Mouse (Mus musculus) neural tube, embryonic 14.5 days (tissue): Measurements from ENCODE around the gene Apol11b. TPM values are rescaled to one million over a fixed set of nuclear protein-coding genes. Genes with fewer than 3 reads are reported as not detected.
"Not testable (repeated sequence)": the region's sequence is repeated elsewhere in the genome, so short reads cannot be mapped to it uniquely, and the experiment has no call there.

Source experiments
- ATAC-seq: fragments of 200-750 bp; cut with Nextera tagmentation; 2 replicates; pipeline ENCODE4 v1.8.0; 2017; ENCODE audit warnings: low read depth, mild to moderate bottlenecking, moderate TSS enrichment, moderate library complexity
- H3K27ac ChIP-seq: fragments of 300-500 bp; sonication (generic); 2 replicates; pipeline ENCODE4 v1.5.1; 2014; ENCODE audit warnings: low read depth, mild to moderate bottlenecking, control low read depth, low read length, moderate library complexity, mixed read lengths
- H3K27me3 ChIP-seq: fragments of 300-500 bp; sonication (generic); 2 replicates; pipeline ENCODE4 v1.6.1; 2014; ENCODE audit warnings: low read length; ENCODE audit not compliant: control insufficient read depth, insufficient read depth
- H3K36me3 ChIP-seq: fragments of 300-500 bp; sonication (generic); 2 replicates; pipeline ENCODE4 v1.6.1; 2014; ENCODE audit warnings: low read length, mixed read lengths; ENCODE audit not compliant: control insufficient read depth, insufficient read depth
- H3K4me1 ChIP-seq: fragments of 300-500 bp; sonication (generic); 2 replicates; pipeline ENCODE4 v1.6.1; 2014; ENCODE audit warnings: low read length; ENCODE audit not compliant: control insufficient read depth, insufficient read depth
- H3K4me2 ChIP-seq: fragments of 300-500 bp; sonication (generic); 2 replicates; pipeline ENCODE4 v1.6.1; 2014; ENCODE audit warnings: mild to moderate bottlenecking, low read depth, low read length, control low read depth
- H3K4me3 ChIP-seq: fragments of 300-500 bp; sonication (generic); 2 replicates; pipeline ENCODE4 v1.5.1; 2014; ENCODE audit warnings: low read depth, low read length, control low read depth, mixed read lengths
- H3K9ac ChIP-seq: fragments of 300-500 bp; sonication (generic); replicated peaks from 2 replicates; pipeline ENCODE4 v1.6.1; 2014; ENCODE audit warnings: low read depth, mild to moderate bottlenecking, control low read depth, low read length, mixed read lengths
- H3K9me3 ChIP-seq: fragments of 300-500 bp; sonication (generic); 2 replicates; pipeline ENCODE4 v1.6.1; 2016; ENCODE audit warnings: low read length; ENCODE audit not compliant: control insufficient read depth
- WGBS: fragments of 180-500 bp; shearing (Covaris S2); extraction: QIAGEN DNeasy Blood & Tissue Kit; methylation state at CpG from one replicate; pipeline ENCODE4 v1.1.7; 2014; 5-methylcytosine and 5-hydroxymethylcytosine counted together
- polyA plus RNA-seq: library from polyadenylated mRNA; unstranded; fragments of >200 nt; fragmentation: Nextera tagmentation; extraction: Ambion mirVana; gene quantifications from 2 replicates; pipeline ENCODE4 v1.2.1, GENCODE M21; 2014

Gene Apol11b
- polyA plus RNA-seq = not detected in 2 replicates

GRCm38 (mm10) chr15:77643176-77643575, at the start of gene Apol11b:
Gene Apol11b, minus strand, starts transcription at chr15:77643286.
- not testable (repeated sequence) for H3K4me1 ChIP-seq, H3K9me3 ChIP-seq, H3K27me3 ChIP-seq, H3K4me2 ChIP-seq, H3K4me3 ChIP-seq, H3K36me3 ChIP-seq, H3K9ac ChIP-seq, ATAC-seq, H3K27ac ChIP-seq
- 80% methylated on average over 2 of the region's 2 CpGs for WGBS

GRCm38 (mm10) chr15:77691532-77692311, 48.6 kb upstream of the Apol11b start:
- H3K27ac ChIP-seq, ATAC-seq, H3K27me3 ChIP-seq, H3K9ac ChIP-seq, H3K9me3 ChIP-seq, H3K36me3 ChIP-seq, H3K4me1 ChIP-seq: not testable (repeated sequence)
- Histone ChIP-seq H3K4me3 (peak overlapping the region; percentile 10; the same call in 1 of the 2 replicates), H3K4me2 (peak overlapping the region; percentile 39)
- WGBS = 7% methylated on average over 19 of the region's 20 CpGs

GRCm38 (mm10) chr15:77683944-77684343, 40.9 kb upstream of the Apol11b start:
- not testable (repeated sequence) for ATAC-seq, H3K27ac ChIP-seq, H3K9me3 ChIP-seq, H3K4me1 ChIP-seq, H3K36me3 ChIP-seq, H3K27me3 ChIP-seq, H3K4me3 ChIP-seq, H3K9ac ChIP-seq, H3K4me2 ChIP-seq
- WGBS = 12% methylated on average over 7 of the region's 11 CpGs

GRCm38 (mm10) chr15:77674081-77674480, 31.0 kb upstream of the Apol11b start:
- H3K4me1 ChIP-seq, H3K4me3 ChIP-seq, H3K4me2 ChIP-seq, ATAC-seq, H3K36me3 ChIP-seq, H3K27me3 ChIP-seq, H3K9me3 ChIP-seq, H3K27ac ChIP-seq, H3K9ac ChIP-seq: not testable (repeated sequence)
- 71% methylated on average over 1 of the region's 1 CpGs for WGBS

GRCm38 (mm10) chr15:77661841-77662240, 18.8 kb upstream of the Apol11b start:
- H3K9me3 ChIP-seq, H3K36me3 ChIP-seq, H3K4me2 ChIP-seq, H3K4me1 ChIP-seq, H3K9ac ChIP-seq, H3K4me3 ChIP-seq, ATAC-seq, H3K27ac ChIP-seq, H3K27me3 ChIP-seq: not testable (repeated sequence)
- WGBS = 25% methylated on average over 2 of the region's 2 CpGs

- not testable (repeated sequence) for H3K27me3 ChIP-seq, H3K9me3 ChIP-seq, H3K9ac ChIP-seq, H3K4me1 ChIP-seq, H3K4me2 ChIP-seq, ATAC-seq, H3K4me3 ChIP-seq, H3K27ac ChIP-seq, H3K36me3 ChIP-seq
- 79% methylated on average over 1 of the region's 1 CpGs for WGBS
Observed at GRCm38 (mm10) chr15:77659773-77660172, 16.7 kb upstream of the Apol11b start.

- not testable (repeated sequence) for H3K27ac ChIP-seq, ATAC-seq, H3K4me1 ChIP-seq, H3K4me2 ChIP-seq, H3K4me3 ChIP-seq, H3K27me3 ChIP-seq, H3K9ac ChIP-seq, H3K9me3 ChIP-seq, H3K36me3 ChIP-seq
Observed at GRCm38 (mm10) chr15:77651143-77651542, 8.1 kb upstream of the Apol11b start.

GRCm38 (mm10) chr15:77629822-77630221, 13.3 kb downstream of the Apol11b start:
- not testable (repeated sequence) for H3K9me3 ChIP-seq, H3K27me3 ChIP-seq, H3K4me3 ChIP-seq, H3K4me1 ChIP-seq, H3K36me3 ChIP-seq, H3K27ac ChIP-seq, H3K4me2 ChIP-seq, H3K9ac ChIP-seq, ATAC-seq
- WGBS = 83% methylated on average over 3 of the region's 3 CpGs

GRCm38 (mm10) chr15:77628647-77629046, 14.4 kb downstream of the Apol11b start:
- not testable (repeated sequence) for H3K9me3 ChIP-seq, H3K4me1 ChIP-seq, H3K36me3 ChIP-seq, ATAC-seq, H3K4me3 ChIP-seq, H3K9ac ChIP-seq, H3K27me3 ChIP-seq, H3K4me2 ChIP-seq, H3K27ac ChIP-seq
- 63% methylated on average over 9 of the region's 9 CpGs for WGBS
